Mouse (Mus musculus) CH12.LX (cell line): ENCODE results near the gene Phf3. TPM values are rescaled to one million over a fixed set of nuclear protein-coding genes. Genes with fewer than 3 reads are reported as not detected.
"Not testable (repeated sequence)": the region's sequence is repeated elsewhere in the genome, so short reads cannot be mapped to it uniquely, and the experiment has no call there.

Experiments
- DNase-seq: peaks from one replicate; pipeline ENCODE4 v3.0.0-alpha.2; 2013; ENCODE audit errors: extremely low read depth
- H3K27ac ChIP-seq: 2 replicates; pipeline ENCODE4 v1.5.1; 2012; ENCODE audit warnings: low read depth, mild to moderate bottlenecking, control low read depth, moderate library complexity; ENCODE audit not compliant: insufficient read depth
- H3K27me3 ChIP-seq: replicated peaks from 2 replicates; pipeline ENCODE3; 2012; ENCODE audit warnings: inconsistent platforms
- H3K36me3 ChIP-seq, 2 experiments: replicated peaks in 1 of 2; 2 replicates each; pipeline versions ENCODE3 to v1.6.1; 2012; ENCODE audit warnings: inconsistent platforms in 1 of 2, low read length in 1 of 2, mild to moderate bottlenecking in 1 of 2, mixed read lengths in 1 of 2, moderate library complexity in 1 of 2; ENCODE audit not compliant: control insufficient read depth in 1 of 2, insufficient read depth in 1 of 2
- H3K4me1 ChIP-seq, 2 experiments: 2 replicates each; pipeline ENCODE4 v1.6.1; 2012; ENCODE audit warnings: inconsistent platforms in 1 of 2, moderate library complexity in 1 of 2; ENCODE audit not compliant: insufficient read depth in 2 of 2, control insufficient read depth in 1 of 2
- H3K4me2 ChIP-seq: 2 replicates; pipeline ENCODE4 v1.6.1; 2012; ENCODE audit warnings: low read depth, mild to moderate bottlenecking, control low read depth; ENCODE audit not compliant: poor library complexity, insufficient read depth, severe bottlenecking
- H3K4me3 ChIP-seq, 3 experiments: fragments of 150-350 bp in 1 of 3; sonication (generic) in 1 of 3; replicated peaks in 1 of 3; 2 replicates each; pipeline versions ENCODE3 to v1.5.1; 2011 to 2012; ENCODE audit warnings: low read depth in 2 of 3, low read length in 2 of 3, mild to moderate bottlenecking in 2 of 3, moderate library complexity in 2 of 3, control low read depth in 1 of 3, improper control_type of control experiment in 1 of 3, inconsistent platforms in 1 of 3, mixed read lengths in 1 of 3; ENCODE audit not compliant: poor library complexity in 1 of 3
- H3K79me2 ChIP-seq: replicated peaks from 2 replicates; pipeline ENCODE4 v1.6.1; 2012; ENCODE audit warnings: mild to moderate bottlenecking, moderate library complexity; ENCODE audit not compliant: control insufficient read depth, poor library complexity, insufficient read depth, severe bottlenecking; ENCODE audit errors: extremely low read depth
- H3K9ac ChIP-seq: 2 replicates; pipeline ENCODE4 v1.6.1; 2012; ENCODE audit warnings: low read depth, mild to moderate bottlenecking, control low read depth, moderate library complexity; ENCODE audit not compliant: insufficient read depth
- H3K9me3 ChIP-seq: replicated peaks from 2 replicates; pipeline ENCODE3; 2012; ENCODE audit warnings: low read length, inconsistent platforms, mixed read lengths
- BHLHE40 ChIP-seq: IDR thresholded peaks from 2 replicates; pipeline ENCODE4 v1.6.1; 2011; ENCODE audit warnings: mild to moderate bottlenecking, low read depth, low read length, improper control_type of control experiment
- CTCF ChIP-seq, 2 experiments: IDR thresholded peaks in 1 of 2; conservative IDR thresholded peaks in 1 of 2; 2 replicates each; pipeline ENCODE4 v1.5.1; 2011 to 2012; ENCODE audit warnings: low read depth in 2 of 2, low read length in 2 of 2, improper control_type of control experiment in 1 of 2, inconsistent platforms in 1 of 2, mild to moderate bottlenecking in 1 of 2, moderate library complexity in 1 of 2
- EP300 ChIP-seq: IDR thresholded peaks from 2 replicates; pipeline ENCODE4 v1.6.1; 2011; ENCODE audit warnings: low read length, improper control_type of control experiment
- GABPA ChIP-seq: IDR thresholded peaks from 2 replicates; pipeline ENCODE4 v1.6.1; 2012; ENCODE audit warnings: low read depth, low read length, improper control_type of control experiment, inconsistent platforms; ENCODE audit not compliant: insufficient replicate concordance
- HCFC1 ChIP-seq: IDR thresholded peaks from 2 replicates; pipeline ENCODE4 v1.6.1; 2012; ENCODE audit warnings: low read depth, mild to moderate bottlenecking, inconsistent platforms, low read length, improper control_type of control experiment
- IRF4 ChIP-seq: IDR thresholded peaks from 2 replicates; pipeline ENCODE4 v1.6.1; 2014; ENCODE audit warnings: low read depth, mild to moderate bottlenecking, inconsistent platforms, low read length, improper control_type of control experiment
- JUN ChIP-seq: IDR thresholded peaks from 2 replicates; pipeline ENCODE4 v1.6.1; 2011; ENCODE audit warnings: low read depth, mild to moderate bottlenecking, low read length, improper control_type of control experiment, moderate library complexity; ENCODE audit not compliant: insufficient read depth
- KAT2A ChIP-seq: IDR thresholded peaks from 2 replicates; pipeline ENCODE4 v1.6.1; 2012; ENCODE audit warnings: low read length, improper control_type of control experiment, inconsistent platforms; ENCODE audit not compliant: insufficient replicate concordance
- MAFK ChIP-seq: IDR thresholded peaks from 2 replicates; pipeline ENCODE4 v1.6.1; 2011; ENCODE audit warnings: low read length, improper control_type of control experiment; ENCODE audit not compliant: insufficient replicate concordance
- MAZ ChIP-seq: IDR thresholded peaks from 2 replicates; pipeline ENCODE4 v1.6.1; 2012; ENCODE audit warnings: low read depth, mild to moderate bottlenecking, inconsistent platforms, low read length, improper control_type of control experiment, moderate library complexity
- POLR2A ChIP-seq: IDR thresholded peaks from 2 replicates; pipeline ENCODE4 v1.6.1; 2011; ENCODE audit warnings: low read depth, mild to moderate bottlenecking, improper control_type of control experiment, low read length
- RAD21 ChIP-seq: IDR thresholded peaks from 2 replicates; pipeline ENCODE4 v1.6.1; 2011; ENCODE audit warnings: low read depth, mild to moderate bottlenecking, low read length, improper control_type of control experiment, moderate library complexity
- SIN3A ChIP-seq: IDR thresholded peaks from 2 replicates; pipeline ENCODE4 v1.6.1; 2012; ENCODE audit warnings: low read length, improper control_type of control experiment, inconsistent platforms
- SMC3 ChIP-seq: IDR thresholded peaks from 2 replicates; pipeline ENCODE4 v1.6.1; 2011; ENCODE audit warnings: low read depth, low read length, improper control_type of control experiment
- TBP ChIP-seq: conservative IDR thresholded peaks from 2 replicates; pipeline ENCODE4 v1.6.1; 2011; ENCODE audit warnings: low read depth, low read length, improper control_type of control experiment
- USF1 ChIP-seq: IDR thresholded peaks from 2 replicates; pipeline ENCODE4 v1.6.1; 2014; ENCODE audit warnings: low read depth, mild to moderate bottlenecking, inconsistent platforms, low read length, improper control_type of control experiment
- USF2 ChIP-seq: conservative IDR thresholded peaks from 2 replicates; pipeline ENCODE4 v1.6.1; 2011; ENCODE audit warnings: low read depth, low read length, improper control_type of control experiment
- ZNF384 ChIP-seq: IDR thresholded peaks from 2 replicates; pipeline ENCODE4 v1.6.1; 2012; ENCODE audit warnings: low read depth, low read length, improper control_type of control experiment, inconsistent platforms
- dilution Hi-C: fragments of 300-500 bp; cut with MboI; formaldehyde crosslinking; loops from 2 replicates; pipeline ENCODE4 v1.14.3; 2020; ENCODE audit warnings: low sequenced_read_pairs; ENCODE audit not compliant: extremely low pct_unique_long_range_greater_than_20kb, extremely low pct_ligation_motif_present
- in situ Hi-C: fragments of 300-500 bp; cut with MboI; formaldehyde crosslinking; loops from 3 replicates; pipeline ENCODE4 v1.14.3; 2019; ENCODE audit warnings: low sequenced_read_pairs, low pct_ligation_motif_present, low pct_unique_long_range_greater_than_20kb, mixed read lengths
- polyA plus RNA-seq: library from polyadenylated mRNA; unstranded; fragments of >175 nt; gene quantifications from 2 replicates; pipeline ENCODE4 v1.2.1, GENCODE M21; 2012; ENCODE audit warnings: low read depth; ENCODE audit not compliant: insufficient read length
- total RNA-seq, 2 experiments: library from RNA; depleted of rRNA; stranded (reverse); fragments of 300-350 nt in 1 of 2; fragments of >200 nt in 1 of 2; gene quantifications; 2 replicates each; pipeline ENCODE4 v1.2.3; 2012 to 2014

Phf3 gene
- total and polyA plus RNA-seq, 3 experiments = 38.8 to 54.1 (median 40.6) TPM

- no peak overlapping the region for H3K27ac ChIP-seq
- no peaks in the 10 kb centered on the region for H3K27me3 ChIP-seq
- no peaks in the 10 kb centered on the region for H3K36me3 ChIP-seq
- H3K9ac ChIP-seq = no peak overlapping the region
- H3K4me3 ChIP-seq = no peak overlapping the region
- dilution Hi-C loops (no loop called here), in situ Hi-C loops (no loop called here)
- DNase-seq = no peak
- H3K79me2 ChIP-seq = no peaks in the 10 kb centered on the region
- peaks cover 0 to 7% of the 10 kb centered on the region in 2 experiments; a peak in 2 of 4 replicates for H3K4me1 ChIP-seq
- H3K9me3 ChIP-seq = no peaks in the 10 kb centered on the region
- no peak overlapping the region for H3K4me2 ChIP-seq
- TF ChIP-seq JUN (no peak), USF1 (no peak), KAT2A (no peak), CTCF (conservative IDR thresholded peaks at IDR 0.05 in 1 of 2, IDR thresholded peaks at IDR 0.05 in 1 of 2; ENCODE audit: low read depth in 2 of 2, low read length in 2 of 2) (no peak)
Observed at GRCm38 (mm10) chr1:30903480-30904218, 29.9 kb upstream of the Phf3 start.

GRCm38 (mm10) chr1:30898691-30899090, 25.0 kb upstream of the Phf3 start:
- Histone ChIP-seq H3K4me3 (no peak overlapping the region), H3K9me3 (no peaks in the 10 kb centered on the region), H3K79me2 (no peaks in the 10 kb centered on the region), H3K36me3 (no peaks in the 10 kb centered on the region), H3K4me2 (no peak overlapping the region), H3K27ac (no peak overlapping the region), H3K27me3 (no peaks in the 10 kb centered on the region), H3K4me1 (peaks cover 0 to 11% of the 10 kb centered on the region in 2 experiments; a peak in 2 of 4 replicates), H3K9ac (no peak overlapping the region)
- DNase-seq = no peak
- dilution Hi-C loops = no loop called here
- TF ChIP-seq JUN (no peak), HCFC1 (no peak), GABPA (no peak), POLR2A (no peak), MAFK (no peak), SMC3 (no peak), SIN3A (no peak), RAD21 (no peak), USF2 (no peak), EP300 (no peak), USF1 (no peak), BHLHE40 (no peak), CTCF (conservative IDR thresholded peaks at IDR 0.05 in 1 of 2, IDR thresholded peaks at IDR 0.05 in 1 of 2; ENCODE audit: low read depth in 2 of 2, low read length in 2 of 2) (no peak), TBP (no peak), ZNF384 (no peak), MAZ (no peak), IRF4 (no peak)
- in situ Hi-C loops = no loop called here

- dilution Hi-C loops, H3K4me2 ChIP-seq, H3K36me3 ChIP-seq, H3K9me3 ChIP-seq, in situ Hi-C loops, H3K9ac ChIP-seq, H3K79me2 ChIP-seq, H3K27me3 ChIP-seq, DNase-seq, H3K27ac ChIP-seq, H3K4me3 ChIP-seq: not testable (repeated sequence)
- peaks cover 0 to 11% of the 10 kb centered on the region in 2 experiments; a peak in 2 of 4 replicates for H3K4me1 ChIP-seq
Observed at GRCm38 (mm10) chr1:30895366-30895765, 21.6 kb upstream of the Phf3 start.

- in situ Hi-C loops = loop anchor here (10.0 kb wide), 2 partner anchors 51 to 89 kb away; no protein-coding TSS in a partner anchor
- H3K9ac ChIP-seq, H3K4me1 ChIP-seq, H3K4me2 ChIP-seq, H3K9me3 ChIP-seq, H3K27ac ChIP-seq, H3K79me2 ChIP-seq, H3K36me3 ChIP-seq, H3K4me3 ChIP-seq, H3K27me3 ChIP-seq, dilution Hi-C loops, DNase-seq: not testable (repeated sequence)
Observed at GRCm38 (mm10) chr1:30883806-30884205, 10.1 kb upstream of the Phf3 start.
